Mouse (Mus musculus) thymus, postnatal 10 days (tissue): Measurements from ENCODE around the gene Slc2a3.
A peak's percentile ranks its signal among the peaks of the same experiment; 100 is the strongest.

Source experiments
- DNase-seq, 2 experiments: peaks; one replicate each; pipeline ENCODE4 v3.0.0; 2021; ENCODE audit warnings: low spot score in 2 of 2

Slc2a3 gene

DNA sequence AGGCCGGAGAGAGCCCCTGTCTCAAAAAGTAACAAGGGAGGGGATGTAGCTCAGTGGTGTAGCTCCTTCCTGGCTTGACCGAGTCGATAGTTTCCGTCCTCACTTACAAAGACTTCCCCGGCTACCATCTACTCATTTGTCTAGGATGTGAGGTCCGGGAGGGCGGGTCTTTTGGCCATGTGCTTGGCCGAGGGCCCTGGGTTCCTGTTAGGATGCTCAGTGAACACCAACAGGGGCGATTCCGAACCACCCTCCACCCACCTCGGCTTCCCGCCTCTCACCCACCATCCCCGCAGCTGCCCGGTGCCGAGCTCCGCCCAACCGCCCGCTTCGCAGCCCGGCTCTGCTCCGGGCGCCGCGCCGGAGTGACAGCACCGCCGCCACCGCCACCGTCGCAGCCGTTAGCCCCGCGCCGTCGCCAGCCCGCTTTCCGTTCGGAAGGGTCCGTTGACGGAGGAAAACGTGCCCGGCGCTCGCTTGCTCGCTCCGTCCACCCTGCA is at the start of gene Slc2a3:
Gene Slc2a3, minus strand, starts transcription at position 340 of the 500 bp plus-strand sequence.
- DNase-seq, result peak; percentile 29 to 33

DNA sequence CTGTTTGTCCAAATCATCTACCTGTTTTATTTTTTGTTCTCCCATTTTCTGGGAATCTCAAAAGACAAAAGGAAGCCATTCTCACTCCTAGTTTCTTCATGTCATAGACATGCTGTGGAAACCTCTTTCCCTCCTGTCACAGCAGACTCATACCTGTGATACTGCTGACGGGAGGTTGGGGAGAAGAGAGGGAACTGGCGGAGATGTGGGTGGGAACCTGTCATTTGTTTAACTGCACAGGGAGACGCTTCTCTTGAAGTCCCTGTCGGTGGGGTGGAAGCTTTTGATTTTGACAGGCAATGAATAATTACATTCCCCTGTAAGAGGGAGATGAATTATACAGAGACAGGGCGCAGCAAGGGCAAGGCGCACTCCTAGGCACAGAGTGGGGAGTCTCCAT is 42.3 kb upstream of the Slc2a3 start:
- DNase-seq, result no peak

DNA sequence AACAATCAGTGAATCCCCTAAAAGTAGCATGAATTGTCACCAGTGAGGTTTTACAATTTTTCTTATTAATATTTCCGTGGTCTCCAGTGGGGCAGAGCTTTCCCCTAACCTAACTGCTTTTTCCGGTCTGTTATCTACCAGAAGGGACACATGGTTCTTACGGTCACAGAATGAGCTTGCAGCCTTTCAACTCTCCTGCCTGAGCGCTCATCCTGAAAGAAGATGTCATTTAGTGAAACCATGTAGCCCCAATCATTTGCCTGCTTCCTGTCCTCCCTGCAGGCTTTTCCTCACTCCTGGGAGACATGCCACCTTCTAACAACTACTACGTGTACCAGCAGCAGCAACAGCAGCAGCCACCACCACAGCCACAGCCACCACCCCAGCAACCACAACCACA is 36.1 kb upstream of the Slc2a3 start:
- no peak for DNase-seq

DNA sequence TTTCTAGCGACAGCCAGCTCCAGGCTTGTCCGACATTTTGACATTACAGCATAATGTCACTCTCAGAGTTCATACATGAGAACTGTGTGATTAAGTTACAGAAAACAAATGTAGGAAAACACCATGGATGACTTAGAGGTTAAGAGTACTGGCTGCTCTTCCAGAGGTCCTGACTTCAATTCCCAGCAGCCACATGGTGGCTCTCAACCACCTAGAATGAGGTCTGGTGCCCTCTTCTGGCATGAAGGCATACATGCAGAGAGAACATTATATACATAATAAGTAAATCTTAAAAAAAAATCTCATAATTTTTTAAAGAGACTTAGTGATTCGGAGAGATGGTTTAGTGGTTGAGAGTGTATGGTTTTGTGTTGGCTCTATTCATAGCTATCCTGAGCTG is 35.5 kb upstream of the Slc2a3 start:
- no peak for DNase-seq

DNA sequence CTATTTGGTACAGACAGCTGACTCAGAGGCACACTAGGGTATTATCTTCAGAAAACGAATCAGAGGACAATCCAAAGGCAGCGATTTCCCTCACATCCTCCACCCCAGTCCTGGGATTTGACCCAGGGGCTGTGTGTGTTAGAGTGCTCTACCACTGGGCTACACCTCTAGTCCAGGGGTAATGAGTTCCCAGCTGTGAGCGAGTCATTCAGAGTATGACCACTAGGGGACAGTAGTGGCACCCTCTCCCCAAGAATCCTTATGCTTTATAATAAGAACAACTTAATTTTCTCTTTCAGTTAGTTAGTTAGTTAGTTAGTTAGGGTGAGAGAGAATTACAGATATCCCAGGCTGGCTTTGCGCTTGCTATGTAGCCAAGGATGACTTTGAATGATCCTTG is 32.9 kb upstream of the Slc2a3 start:
- peak in 1 of 2 experiments; percentile 62 for DNase-seq

DNA sequence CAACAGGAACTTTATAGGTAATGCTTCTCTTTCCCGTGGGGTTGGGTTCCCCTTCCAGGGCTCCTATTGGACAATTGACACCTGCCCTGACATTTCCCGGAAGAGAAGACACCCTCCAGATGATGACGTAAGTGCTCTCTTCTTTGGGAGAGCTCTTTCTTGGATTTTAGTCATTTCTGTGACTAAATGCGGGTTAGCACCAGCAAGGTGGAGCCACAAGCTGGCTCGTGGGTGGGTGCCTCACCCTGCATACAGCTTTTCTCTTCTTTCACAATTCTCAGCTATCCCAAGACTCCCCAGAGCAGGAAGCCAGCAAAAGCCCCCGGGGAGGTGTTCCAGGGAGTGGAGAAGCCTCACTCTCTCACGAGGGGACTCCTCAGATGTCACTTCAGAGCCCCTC is 31.4 kb upstream of the Slc2a3 start:
- DNase-seq, result no peak

DNA sequence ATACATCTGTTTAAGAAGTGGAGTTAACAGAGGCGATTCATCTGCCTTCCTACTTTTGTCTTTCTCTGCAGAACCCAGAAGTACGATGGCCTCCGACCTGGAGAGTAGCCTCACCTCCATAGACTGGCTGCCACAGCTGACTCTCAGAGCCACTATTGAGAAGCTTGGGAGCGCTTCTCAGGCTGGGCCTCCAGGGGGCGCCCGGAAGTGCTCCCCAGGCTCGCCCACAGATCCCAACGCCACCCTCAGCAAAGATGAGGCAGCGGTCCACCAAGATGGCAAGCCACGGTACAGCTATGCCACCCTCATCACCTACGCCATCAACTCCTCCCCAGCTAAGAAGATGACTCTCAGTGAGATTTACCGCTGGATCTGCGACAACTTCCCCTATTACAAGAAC is 26.6 kb upstream of the Slc2a3 start:
- DNase-seq, result peak; percentile 22 to 47

DNA sequence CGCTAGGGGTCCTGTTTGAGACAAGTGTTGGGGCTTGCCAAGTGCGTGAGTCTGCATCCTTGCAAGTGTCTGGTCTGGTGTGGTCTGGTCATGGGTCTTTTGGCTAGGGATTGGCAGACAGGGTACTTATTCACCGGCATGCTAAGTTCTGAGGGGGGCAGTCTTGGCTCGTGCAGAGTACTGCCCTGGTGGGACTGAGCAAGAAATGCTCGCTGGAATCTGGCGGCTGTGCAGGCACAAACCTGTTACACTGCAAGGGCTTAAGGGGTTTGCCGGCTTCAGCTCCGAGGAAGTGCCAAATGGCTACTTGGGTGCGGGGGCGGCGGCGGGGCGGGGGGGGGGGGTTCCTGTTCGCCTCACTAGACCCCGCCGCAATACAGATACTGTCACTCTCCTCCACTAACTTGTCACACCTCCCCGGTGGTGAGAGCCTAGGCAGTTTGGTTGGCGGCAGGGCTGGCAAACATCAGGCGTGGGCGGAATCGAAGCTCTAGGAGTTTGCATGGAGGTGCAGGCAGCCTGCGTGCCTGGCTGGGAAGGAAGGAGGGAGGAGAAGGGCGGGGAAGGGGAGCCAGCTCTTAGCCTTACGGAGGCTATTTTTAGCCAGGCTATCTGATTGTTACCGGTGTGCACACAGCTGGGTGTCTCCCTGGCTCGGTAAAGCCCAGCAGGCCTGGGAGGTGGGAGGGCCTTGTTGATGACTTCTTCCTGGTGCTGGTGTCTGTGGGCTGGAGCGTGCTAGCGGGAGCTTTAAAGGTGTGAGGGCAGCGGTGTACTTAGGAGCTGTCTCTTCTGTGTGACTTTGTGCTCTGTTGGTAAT is 24.7 kb upstream of the Slc2a3 start:
- peak; percentile 21 to 36 for DNase-seq

DNA sequence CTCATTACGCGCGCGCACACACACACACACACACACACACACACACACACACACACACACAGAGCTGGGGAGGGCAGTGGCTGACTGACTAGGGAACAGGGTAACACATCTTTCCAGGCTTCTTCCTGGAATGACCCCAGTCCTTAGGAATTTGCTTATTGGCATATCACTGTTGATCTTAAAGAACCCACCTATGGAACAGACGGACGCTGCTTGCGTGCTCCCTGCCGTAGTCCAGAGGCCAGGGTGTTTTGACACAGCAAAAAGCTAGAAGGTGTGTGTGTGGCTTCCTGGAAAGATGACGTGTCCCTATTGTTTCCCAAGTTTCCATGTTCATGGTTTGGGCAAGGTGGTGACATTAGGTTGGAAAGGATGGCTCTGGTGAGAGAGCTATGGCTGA is 23.7 kb upstream of the Slc2a3 start:
- DNase-seq, result no peak

DNA sequence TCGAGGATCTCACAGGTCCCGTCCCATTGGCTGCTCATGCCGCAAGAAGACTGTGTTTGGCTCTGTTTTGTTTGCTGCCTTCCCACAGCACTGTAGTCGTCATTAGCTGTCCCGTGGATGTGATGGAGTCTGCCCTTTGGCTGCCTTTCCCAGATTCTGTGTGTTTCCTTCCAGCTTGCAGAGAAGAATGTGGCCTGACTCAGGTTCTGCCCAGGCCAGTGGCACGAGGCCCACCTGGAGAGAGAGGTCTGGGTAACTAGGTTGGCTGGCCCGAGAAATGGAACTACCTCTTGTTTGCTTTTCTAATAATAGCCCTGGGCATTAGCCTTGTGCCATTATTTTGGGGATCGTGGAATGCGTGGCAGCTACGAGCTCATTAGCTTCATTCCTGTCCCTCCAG is 22.6 kb upstream of the Slc2a3 start:
- DNase-seq, result no peak

DNA sequence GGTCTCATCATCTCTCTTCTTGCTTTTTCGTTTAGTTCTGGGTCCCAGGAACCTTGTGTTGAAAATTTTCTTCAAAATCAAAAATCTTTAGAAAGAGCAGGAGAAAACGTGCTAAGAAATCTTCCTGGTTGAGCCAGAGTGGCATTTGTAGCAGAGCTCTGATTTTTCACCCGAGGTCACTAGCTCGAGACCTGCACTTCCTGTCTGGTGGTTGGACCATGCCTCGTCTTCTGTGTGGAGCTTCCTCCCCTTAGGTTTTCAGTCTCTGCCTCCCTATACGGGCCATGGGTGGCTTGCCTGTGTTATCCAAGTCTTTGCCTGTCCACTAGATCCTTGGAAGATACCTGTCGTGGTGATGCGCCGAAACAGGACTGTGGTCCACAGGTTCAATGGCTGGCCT is 20.4 kb upstream of the Slc2a3 start:
- DNase-seq, result no peak

DNA sequence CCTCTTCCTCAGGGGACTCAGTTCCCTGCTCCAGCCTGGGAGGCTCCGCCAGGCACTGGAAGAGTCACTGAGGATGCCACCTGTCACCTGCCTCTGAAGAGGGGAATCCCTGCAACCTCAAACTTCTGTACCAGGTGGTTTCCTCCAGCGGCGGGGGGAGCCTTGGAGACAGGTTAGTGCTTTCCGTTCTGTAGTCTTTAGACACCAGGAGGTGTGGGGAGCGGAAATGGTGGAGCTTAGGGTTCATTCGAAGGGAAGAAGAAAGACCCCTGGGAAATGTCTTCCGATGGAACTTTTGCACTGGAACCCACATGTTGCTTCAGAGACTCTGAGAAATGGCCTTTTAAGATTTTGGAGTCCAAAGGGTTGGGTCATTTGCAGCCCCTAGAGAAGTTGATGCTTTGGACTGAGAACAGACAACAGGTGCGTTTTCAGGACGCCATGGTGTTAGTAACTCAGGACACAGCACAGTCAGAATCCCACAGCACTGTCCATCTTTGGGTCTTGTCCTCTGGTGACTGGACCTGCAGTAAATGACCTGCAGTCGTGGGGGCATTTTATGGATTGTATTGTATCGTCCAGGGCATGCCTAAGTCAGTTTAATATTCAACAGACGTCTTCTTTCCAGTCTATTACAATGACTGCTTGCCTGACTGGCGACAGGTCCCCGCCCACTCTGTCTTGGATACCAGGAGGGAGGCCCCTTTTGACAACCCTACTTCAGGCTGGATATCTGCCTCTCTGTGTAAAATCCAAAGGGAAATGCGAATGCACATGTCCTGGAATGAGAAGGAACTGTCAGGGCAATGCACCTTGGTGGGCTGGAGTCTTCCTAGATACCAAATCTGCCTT is 19.6 kb upstream of the Slc2a3 start:
- DNase-seq, result peak in 1 of 2 experiments; percentile 50

DNA sequence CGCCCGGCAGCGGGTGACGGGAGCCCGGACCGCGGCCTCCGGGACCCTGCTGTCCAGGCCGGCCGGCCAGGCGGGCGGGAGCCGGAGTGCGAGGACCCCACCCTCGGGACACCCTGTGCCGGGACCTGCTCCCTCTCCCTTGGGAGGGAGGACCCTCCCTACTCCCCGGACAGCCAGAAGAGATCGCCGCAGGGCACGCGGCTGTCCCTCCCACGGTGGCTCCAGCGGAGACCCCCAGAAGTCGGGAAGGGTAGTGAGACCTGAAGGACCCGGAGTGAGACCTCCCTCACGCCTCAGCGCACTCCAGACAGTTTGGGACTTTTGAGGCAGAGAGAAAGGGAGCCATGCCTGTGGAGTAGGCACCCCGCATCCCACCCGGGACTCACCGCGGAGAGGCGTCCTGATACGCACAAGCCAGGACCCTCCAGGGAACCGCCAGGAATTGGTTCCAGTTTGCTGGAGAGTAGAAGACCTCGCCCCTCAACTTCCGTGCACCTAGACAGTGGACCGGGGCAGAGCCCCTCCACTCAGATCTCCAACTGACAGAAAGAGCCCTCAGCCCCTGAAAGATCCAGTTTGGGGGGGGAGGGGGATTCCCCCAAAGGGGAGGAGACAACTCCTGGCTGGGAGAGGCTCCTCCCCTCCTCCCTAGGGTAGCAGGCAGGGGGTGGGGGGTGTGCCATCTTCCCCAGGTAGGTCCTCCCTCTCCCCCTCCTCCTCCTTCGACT is 18.8 kb upstream of the Slc2a3 start:
- DNase-seq, result peak; percentile 46 to 55

DNA sequence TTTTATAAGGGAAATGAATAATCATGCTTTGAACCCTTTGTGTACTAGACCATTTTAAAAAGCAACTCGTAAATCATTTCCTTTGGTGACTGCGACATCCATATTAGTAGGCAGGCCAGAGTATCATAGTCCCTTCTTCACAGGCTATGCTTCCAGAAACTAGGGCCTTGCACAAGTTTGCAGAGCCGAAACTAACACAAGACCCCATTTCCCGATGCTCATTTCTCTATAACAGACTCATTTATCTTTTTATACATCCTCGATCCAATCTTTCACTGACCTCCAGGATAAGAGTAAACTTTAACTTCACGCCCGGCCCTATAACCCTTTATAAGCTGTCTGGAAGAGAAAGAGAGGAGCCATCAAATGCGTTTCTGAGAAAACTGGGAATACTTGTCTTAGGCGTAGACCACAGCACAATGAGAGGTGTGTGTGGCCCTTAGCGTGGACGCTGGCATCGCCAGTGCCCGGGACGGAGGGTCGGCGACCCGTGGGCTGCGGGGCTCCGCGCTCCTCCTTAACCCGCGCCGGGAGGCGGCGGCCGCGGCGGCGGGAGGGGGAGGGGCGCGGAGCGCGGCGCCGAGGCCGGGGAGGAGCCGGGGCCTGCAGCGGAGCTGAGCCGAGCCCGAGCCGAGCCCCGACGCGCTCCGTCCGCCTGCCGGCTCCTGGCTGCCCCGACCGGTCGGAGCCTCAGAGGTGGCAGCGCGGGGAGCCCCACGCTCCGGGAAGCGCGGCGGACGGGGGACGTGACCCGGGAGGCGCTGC is 18.0 kb upstream of the Slc2a3 start, which contains the start of gene Foxj2:
Gene Foxj2, plus strand, starts transcription at position 609 of the 765 bp plus-strand sequence.
- peak; percentile 54 to 72 for DNase-seq

DNA sequence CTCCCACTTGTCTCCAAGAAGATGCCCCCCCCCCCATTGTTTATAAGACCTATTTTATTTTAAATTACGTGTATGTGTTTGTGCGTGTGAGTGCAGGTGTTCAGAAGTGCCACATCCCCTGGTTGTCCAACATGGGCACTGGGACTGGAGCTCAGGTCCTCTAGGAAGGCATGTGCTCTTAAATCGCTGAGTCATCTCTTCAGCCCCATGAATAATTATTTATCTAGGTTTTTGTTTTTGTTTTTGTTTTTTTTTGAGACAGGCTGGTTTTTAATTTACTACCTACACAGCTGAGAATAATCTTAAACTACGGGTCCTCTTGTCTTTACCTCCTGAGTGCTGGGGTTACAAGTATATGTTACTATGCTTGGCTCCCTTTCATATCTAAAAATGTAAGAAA is 12.2 kb upstream of the Slc2a3 start:
- no peak for DNase-seq

DNA sequence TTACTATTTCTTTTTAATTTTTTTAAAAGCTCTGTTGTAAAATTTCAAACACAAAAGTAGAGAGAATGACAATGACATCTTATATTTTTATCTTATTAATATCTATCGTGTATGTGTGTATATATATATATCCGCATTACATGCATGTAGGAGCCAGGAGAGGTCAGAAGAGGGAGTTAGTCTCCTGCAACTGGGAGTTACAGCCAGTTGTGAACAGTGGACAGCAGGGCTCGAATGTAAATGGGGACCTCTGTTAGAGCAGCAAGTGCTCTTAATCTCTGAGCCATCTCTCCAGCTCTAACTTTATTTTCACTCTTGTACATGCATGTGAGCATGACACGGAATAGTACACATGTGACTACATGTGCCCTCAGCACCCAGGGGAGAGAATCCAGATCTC is 11.3 kb upstream of the Slc2a3 start:
- DNase-seq, result no peak

DNA sequence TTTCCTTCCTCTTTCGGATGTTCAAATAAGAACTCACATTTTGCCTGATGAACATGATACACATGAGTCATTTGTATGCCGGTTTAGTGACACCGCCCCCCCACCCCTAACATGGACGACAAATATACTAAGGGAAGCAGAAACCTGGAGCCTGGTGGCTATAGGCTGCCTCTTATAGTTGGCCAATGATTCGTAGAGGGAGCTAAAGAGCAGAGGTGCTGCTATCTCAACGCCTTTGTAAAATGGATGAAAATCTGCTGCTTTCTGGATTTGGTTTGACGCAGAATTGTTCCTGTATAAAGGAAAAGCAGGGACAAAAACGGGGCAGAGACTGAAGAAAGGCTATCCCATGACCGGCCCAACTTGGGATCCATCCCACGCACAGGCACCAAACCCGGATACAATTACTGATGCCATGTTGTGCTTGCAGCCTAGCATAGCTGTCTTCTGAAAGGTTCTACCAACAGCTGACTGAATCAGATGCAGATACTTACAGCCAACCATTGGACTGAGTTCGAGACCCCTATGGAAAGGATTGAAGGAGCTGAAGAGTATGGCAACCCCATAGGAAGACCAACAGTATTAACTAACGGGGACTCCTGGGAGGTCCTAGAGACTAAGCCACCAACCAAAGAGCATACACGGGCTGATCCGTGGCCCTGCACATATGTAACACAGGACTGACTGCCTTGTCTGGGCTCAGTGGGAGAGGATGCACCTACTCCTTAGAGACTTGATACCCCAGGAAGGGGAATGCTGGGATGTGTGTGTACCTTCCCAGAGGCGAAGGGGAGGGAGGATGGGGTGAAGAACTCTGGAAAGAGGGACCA is 10.5 kb upstream of the Slc2a3 start:
- peak; percentile 60 to 64 for DNase-seq

DNA sequence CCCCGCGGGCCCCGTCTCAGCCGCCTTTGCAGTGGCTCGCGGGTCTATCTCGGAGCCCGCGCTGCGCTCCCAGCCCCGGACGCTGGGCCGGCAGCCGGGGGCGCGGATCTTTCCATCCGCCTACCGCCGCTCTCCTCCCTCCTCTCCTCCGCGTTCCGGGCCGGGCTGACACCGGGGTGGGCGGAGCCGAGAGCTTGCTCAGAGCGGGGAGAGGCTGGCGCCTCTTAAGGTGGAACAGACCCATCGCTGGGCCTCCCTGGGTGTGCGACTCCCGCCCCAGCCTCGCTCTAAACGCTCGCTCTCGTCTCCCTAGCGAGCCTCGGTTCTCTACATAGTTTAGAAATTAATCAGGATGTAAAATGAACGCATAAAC is 9.8 kb upstream of the Slc2a3 start:
- DNase-seq, result peak; percentile 95 to 96

DNA sequence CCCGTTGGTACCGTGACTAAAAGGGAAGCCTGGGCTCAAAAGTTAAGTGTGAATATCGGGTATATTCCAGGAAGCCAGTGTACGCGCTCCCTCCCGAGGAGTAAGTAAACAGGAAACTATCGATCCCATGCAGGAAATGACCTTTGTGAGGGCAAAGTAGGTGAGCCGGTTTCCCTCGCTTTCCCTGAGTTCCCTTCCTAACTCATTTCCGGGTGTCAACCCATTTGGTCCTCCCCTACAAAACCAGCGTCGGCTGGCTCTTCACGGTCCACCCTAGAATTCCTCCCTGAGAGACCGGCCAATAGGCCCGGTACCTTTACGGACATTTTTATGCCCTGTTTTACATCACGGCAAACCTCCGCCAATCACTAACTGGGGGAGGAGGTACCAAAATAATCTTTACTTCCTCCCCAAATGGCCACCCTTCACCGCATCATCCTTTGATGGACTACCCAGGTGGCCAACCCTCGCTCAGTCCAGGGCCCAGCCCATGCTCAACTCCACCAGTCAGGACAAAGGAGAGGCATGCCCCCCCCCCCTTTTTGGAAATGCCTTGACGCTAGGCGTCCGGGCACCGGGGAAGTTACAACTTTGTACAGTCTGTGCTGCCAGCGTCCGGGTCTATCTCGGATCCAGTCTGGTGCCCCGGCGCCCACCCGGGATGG is 9.3 kb upstream of the Slc2a3 start:
- DNase-seq, result peak; percentile 82 to 87
